Mouse (Mus musculus) frontal cortex, postnatal 36 days (tissue): ENCODE results near the gene Acvr1b.

Experiments used
- DNase-seq, 2 experiments: peaks; one replicate each; pipeline ENCODE4 v3.0.0; 2022; ENCODE audit warnings: low spot score in 2 of 2

Acvr1b gene

DNA sequence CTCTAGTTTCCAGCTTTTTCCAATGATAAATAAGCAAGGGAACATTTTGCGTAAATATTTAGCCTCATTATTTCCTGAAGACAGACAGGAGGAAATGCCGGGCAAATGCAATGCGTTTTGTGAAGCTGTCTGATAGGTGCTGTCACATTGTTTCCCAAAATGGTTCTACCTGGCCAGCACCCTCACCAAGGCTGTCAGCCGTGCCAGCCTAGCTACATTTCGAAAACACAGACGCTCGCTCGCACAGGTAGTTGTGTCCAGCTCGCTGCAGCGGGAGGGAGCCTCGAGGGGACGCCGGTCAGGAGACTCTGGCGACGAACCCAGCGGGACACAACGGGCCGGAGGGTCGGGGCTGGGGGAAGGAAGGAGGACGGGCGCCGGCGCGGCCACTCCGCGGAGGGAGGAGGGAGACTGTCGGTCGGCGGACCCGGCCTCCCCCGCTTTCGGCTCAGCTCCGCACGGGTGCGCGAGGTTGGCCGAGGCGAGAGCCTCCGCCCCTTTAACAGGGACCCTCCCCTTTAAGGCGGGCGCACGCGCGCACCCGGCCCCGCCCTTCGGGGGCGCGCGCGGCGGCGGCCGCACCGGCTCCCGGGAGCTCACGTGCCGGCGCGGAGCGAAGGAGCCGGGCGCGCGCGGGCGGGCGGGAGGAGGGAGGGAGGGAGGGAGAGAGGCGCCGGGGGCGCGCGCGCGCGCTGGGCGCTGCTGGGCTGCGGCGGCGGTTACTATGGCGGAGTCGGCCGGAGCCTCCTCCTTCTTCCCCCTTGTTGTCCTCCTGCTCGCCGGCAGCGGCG lies at the start of gene Acvr1b:
Acvr1b (plus strand) TSS at position 647 of the 791 bp plus-strand sequence.
- DNase-seq = peak; percentile 83 to 84

DNA sequence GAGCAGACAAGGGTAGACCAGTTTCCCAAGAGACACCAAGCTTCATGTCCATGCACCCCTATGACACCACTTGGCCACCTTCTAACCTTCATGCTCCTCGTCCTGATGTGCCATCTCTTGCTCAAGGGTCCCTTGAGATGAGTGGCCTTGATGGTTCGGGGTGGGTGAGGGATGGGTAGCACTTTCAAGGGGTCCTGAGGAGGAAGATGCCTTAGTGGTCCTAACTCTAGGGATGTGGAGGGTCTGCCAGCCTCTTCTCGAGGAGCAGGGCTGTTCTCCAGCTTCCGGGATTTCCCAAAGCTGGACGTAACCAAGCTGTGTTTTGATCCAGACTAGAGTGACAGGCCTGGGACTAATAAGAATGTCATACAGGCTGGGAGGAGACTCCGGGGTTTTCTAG lies 48.3 kb upstream of the Acvr1b start:
- no peak for DNase-seq

DNA sequence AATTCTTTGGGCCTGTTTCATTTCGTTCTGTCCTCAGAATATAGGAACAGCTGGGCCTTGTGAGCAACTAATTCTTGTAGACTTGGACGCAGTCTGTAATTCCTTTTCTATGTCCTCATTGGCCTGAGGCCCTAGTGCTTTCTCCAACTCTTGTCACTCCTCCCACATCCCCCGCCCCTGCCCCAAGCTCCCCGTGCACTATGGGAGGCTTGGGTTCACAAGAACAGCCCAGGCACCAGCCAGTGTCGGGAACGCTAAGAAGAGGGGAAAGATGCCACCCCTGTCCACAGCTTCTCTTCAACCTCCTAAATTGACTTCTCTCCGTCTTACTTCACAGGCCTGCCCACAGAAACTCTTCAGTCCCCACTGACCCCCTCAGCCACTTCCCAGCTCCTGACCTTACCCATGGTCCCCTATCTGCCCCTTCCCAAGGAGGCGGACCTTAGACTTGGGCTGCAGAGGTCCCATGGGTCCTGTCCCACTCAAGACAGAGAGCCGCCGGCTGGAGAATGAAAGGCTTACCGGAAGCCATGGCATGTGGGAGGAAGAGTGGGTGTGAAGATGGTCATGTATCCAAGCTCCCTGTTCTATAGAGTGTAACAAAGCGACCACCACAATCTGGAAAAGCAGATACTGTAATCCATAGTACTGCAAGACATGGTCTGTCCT lies 46.9 kb upstream of the Acvr1b start:
- DNase-seq = no peak

DNA sequence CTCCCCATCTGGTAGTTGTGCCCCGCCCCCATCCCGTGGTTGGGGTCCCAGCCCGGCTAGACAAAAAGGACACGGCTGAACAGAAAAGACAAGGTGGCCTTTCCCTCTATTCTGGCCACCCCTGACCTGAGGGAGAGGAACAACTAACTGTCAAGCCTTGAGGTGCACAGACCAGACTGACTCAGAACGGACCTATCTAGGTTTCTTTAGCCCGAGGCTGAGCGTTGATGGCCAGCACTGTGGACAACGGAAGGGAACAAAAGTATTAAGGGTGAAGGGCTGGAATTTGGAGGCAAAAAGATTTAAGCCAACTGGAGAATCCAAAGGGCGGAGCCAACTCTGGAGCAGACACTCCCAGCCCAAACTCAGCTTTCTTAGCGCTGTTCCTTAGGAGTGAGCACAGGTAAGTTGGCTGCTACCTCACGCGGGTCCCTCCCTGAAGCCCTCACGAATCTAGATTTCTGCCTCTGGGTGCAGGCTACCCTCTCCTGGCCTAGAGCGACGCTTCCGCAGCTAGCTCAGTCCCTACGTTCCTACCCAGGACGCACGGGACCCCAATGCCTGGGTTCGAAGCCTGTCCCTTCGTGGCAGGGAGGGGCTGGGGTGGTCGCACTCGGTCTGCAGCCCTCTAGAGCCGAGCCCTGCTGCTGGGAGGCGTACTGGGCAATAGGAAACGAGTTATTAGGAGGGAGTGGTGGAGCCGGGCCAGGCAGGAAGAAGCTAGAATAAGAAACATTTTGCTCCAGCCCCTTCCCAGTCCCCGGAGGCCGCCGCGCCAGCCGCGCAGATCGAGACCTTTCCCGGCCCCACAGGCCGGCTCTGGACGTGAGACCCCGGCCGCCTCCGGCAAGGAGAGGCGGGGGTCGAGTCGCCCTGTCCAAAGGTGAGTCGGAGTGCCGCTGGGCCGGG lies 45.4 kb upstream of the Acvr1b start, which contains the start of gene Acvrl1:
Acvrl1 (plus strand) TSS at position 342 of the 909 bp plus-strand sequence.
- no peak for DNase-seq

DNA sequence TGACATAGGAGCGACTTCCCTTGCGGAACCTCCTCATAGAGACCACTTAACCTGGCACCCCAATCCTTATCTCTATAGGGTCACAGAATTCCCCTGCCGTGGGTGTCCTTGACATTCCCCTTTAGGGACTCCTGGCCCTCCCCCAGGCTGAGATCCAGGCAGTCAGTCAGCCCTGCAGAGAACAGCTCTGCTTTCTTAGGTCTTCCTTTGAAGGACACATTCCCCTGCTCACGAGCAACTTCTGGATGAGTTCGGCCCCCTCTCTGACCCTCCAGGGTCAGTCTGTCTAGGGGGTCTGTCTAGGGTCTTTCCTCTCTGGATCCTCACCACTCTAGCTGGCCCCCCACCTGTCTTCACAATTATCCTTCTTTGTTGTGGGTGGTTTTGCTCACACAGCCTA lies 44.5 kb upstream of the Acvr1b start:
- no peak for DNase-seq

DNA sequence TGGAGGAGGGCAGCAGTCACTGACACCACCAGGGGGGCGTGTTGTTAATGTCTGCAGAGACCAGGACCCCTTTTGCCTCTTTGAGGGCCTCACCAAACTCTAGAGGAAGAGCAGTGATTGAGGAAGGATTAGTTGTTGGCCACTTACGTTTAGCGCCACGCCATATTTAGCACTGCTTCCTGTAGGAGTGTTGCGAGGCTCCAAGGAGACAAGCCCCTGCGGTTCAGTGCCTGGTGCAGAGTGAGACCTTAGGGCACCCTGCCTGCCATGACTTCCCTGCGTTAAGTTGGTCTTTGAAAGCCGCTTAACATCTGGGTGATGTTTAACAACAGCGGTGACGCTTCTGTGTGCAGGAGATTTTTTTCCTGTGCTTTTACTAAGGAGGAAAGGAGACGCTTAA lies 42.4 kb upstream of the Acvr1b start:
- no peak for DNase-seq

DNA sequence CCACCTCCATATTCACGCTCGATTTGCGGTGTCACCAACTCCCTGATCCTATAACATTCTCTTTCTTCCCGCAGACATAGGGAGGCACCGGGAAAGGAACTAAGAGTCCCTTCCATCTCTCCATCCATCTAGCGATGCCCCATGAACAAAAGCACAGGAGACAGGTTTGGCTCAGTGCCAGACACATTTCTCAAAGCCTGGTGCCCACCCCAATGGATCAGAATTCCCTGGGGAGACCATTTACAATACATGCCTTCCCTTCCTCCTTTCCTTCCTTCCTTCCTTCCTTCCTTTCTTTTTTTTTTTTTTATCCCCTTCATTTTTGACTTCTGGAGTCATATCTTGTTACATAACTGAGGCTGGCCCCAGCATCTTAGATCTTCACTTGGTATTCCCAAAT lies 41.8 kb upstream of the Acvr1b start:
- DNase-seq = no peak

DNA sequence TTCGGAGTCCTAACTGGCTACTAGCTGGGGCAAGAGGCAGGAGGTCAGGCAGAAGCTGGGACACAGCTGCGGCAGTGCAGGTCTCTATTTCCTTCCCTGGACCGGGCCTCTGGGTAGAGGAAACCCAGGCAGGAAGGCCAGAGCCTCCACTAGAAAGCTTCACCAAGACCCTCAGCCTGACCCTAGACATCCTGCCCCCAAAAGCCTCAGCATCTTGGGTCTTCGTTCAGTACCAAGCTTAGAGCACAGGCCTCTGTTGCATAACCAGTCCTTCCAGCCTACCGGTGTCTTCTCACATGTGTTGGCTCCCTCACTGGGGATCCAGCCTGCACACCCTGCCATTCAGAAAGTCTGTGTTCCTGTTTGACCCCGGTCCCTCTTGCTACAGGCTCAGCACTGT lies 41.1 kb upstream of the Acvr1b start:
- DNase-seq = no peak

DNA sequence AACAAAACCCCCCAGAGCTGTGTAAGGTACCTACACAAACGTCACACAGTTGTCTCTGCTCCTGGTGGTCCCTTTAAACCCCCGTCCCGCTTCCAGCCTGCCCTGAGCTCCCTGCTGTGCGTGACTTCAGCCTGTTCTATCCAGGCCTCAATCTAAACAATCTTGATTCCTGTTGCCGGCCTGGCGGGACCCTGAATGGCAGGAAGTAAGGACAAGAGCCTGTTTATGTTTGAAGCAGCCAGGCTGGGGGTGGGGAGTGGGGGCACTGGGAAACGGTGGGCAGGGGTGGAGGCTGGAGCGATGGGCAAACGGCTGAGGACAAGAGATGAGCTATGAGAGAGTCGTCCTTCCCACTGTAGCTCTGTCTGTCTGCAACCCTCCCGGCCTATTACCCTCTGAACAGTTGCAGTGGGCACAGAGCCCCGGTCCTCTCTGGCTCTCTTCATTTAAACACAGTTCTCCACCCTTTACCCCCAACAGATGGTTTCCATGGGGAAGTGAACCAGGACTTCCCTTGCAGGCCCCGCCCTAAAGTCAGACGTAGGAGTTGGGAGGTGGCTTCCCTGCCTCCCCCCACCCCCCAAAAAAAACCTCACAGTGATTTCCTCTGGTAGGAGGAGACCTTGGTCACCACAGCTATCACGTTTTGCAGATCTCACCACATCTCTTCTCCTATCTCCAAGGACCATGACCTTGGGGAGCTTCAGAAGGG lies 39.7 kb upstream of the Acvr1b start:
- no peak for DNase-seq

DNA sequence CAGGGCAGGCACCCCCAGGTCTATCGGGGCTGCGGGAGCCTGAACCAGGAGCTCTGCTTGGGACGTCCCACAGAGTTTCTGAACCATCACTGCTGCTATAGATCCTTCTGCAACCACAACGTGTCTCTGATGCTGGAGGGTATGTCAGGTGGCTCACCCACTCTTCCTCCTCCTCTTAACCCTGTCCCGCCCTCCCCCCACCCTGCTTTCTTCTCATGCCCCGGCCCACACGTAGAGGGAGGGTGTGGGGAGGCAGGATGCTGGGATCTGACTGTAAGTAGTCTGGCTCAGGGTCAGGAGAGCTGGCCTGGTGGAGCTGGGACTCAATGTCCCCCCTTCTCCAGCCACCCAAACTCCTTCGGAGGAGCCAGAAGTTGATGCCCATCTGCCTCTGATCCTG lies 38.5 kb upstream of the Acvr1b start:
- no peak for DNase-seq

DNA sequence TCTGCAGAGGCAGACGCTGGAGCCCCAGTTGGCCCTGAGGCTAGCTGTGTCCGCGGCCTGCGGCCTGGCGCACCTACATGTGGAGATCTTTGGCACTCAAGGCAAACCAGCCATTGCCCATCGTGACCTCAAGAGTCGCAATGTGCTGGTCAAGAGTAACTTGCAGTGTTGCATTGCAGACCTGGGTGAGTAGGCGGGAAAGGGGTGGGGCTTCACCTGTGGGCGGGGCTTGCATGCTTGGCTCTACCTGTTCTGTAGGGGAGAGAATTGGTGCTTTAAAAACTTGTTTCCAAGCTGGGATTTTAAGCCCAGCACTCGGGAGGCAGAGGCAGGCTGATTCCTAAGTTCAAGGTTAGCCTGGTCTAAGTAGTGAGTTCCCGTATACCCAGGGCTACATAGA lies 36.4 kb upstream of the Acvr1b start:
- DNase-seq = no peak

DNA sequence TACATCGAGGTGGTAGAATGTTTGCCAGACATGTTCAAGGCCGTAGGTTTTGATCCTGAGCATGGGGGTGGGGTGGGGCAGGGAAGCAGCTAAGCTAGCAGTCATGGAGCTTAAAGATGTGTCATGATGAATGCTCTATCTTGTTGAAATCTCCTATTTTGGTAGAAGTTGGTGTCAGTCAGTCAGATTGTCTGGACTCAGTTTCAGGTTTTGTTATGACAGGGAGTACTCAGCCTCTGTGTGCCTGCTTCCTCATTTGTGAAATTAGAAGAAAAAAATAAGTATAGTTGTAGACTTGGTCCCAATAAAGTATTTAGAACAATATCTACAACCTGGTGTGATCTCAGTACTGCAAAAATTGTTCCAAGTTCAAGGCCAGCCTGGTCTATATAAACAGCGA lies 35.2 kb upstream of the Acvr1b start:
- DNase-seq = no peak

DNA sequence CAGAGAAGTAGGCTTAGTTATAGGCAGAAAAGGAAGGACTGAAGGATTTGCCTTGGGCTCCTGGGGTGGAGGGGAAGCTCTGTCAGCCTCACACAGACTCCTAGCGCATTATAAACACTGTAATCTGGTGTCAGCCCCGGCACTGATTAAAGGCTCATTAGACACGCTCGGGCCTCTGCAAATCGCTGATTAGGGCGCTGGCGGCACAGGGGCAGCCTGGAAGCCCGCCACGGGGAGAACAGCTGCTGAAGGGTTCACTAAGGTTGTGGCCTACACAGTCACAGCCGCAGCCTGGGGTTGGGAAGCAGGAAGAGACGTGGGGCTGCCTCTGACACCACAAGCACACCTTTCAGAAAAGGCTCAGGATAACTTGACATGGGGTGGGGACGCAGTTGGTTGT lies 34.0 kb upstream of the Acvr1b start:
- no peak for DNase-seq

DNA sequence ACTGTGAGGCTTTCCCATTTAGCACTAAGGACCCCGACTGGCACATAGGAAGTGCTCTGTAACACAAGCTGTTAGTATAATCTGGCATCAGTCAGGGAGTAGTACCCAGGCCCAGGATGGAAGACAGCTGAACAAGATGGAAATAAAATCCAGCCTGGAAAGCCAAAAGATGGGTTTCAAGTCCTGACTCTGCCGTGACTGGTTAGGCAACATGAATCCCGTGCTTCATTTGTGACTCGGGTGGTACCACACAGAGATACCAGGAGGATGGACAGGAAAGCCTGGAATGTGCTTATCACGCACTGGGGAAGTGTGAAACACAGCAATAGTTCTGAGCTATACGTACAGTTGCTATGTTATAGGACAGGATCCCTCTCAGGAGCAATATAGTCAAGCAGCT lies 33.3 kb upstream of the Acvr1b start:
- DNase-seq = no peak

DNA sequence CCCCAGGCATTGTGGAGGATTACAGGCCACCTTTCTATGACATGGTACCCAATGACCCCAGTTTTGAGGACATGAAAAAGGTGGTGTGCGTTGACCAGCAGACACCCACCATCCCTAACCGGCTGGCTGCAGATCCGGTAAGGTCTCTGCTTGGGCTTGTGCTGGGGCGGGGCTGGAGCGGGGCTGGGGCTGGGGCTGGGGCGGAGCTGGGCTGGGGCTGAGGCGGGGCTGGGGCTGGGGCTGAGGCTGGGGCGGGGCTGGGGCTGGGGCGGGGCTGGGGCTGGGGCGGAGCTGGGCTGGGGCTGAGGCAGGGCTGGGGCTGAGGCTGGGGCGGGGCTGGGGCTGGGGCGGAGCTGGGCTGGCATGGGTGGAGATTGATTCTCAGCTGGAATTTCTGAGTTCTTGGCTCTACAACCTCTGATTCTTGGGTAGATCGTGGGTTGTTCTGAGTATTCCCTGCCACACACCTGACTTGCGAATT lies 32.8 kb upstream of the Acvr1b start:
- no peak for DNase-seq

DNA sequence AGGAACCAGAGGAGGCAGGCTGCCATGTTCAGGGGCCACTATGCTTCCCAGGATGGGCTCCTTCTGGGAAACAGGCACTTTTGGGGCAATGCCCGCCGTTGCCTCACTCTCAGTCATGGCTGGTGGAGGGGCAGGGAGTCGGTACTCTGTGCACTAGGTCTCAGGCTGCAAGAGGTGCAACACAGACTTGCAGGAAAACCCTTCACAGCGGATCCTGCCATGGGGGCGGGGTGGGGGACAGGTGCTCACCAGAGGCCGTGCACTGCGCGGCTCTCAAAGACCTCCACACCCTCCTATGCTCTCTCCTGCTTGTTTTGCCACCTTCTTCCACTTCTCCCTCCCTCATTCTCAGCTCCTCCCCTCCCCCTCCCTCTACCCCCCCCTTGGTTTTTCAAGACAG lies 31.2 kb upstream of the Acvr1b start:
- DNase-seq = no peak

DNA sequence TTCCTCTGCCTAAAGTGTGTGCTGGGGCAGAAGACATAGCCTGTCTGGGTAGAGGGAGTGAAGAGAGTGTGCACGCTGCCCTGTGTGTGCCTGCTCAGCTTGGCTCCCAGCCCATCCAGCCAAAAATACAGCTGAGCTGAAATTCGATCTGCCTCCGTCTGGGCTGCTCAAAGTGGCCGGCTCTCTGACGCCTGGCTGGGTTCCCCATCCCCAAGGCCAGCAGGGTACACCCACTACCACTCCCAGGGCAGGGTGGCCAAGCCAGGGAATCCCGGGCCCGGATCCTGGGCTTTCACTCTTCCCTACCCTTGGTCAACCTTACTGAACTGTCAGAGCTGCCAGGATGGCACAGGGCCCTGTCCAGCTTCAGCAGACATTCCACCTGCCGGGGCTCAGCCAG lies 30.4 kb upstream of the Acvr1b start:
- DNase-seq = peak in 1 of 2 experiments; percentile 56

DNA sequence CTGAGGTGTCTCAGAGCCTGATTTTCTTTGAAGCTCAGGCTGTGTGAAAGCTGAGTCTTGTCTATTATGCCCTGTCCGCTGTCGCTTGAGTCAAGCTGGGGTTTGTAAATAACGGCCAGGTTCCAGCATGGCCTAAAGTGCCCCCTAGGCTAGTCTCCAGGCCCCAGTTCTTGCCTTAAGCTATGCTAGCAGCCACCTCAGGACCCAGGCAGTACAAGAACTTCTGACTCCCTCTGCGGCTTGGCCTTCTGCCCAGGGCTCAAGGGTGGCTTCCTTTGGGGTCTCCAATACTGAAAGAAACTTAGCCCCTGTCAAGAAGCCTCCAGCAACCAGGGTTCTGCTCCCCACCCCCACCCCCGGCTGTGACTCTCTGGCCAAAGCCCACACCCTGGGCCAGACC lies 29.7 kb upstream of the Acvr1b start:
- DNase-seq = no peak

DNA sequence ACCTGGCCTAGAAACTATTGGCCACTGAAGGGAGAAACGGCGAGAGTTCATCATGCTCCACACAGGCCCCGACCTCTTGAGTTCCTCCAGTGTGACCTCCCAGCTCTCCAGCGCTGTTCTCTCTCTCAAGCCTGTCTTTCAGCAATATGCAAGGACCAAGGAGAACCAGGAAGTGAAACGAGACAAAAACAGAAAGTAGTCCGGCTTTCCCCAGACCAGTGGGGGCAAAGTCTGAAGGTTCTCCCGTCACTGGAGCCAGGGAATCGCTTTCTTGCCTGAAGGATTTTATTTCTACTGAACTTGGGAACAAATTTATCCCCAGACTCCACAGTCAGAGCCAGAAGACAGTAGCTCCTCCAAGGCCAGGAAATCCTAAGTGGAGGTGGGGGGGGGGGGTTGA lies 29.1 kb upstream of the Acvr1b start:
- no peak for DNase-seq

DNA sequence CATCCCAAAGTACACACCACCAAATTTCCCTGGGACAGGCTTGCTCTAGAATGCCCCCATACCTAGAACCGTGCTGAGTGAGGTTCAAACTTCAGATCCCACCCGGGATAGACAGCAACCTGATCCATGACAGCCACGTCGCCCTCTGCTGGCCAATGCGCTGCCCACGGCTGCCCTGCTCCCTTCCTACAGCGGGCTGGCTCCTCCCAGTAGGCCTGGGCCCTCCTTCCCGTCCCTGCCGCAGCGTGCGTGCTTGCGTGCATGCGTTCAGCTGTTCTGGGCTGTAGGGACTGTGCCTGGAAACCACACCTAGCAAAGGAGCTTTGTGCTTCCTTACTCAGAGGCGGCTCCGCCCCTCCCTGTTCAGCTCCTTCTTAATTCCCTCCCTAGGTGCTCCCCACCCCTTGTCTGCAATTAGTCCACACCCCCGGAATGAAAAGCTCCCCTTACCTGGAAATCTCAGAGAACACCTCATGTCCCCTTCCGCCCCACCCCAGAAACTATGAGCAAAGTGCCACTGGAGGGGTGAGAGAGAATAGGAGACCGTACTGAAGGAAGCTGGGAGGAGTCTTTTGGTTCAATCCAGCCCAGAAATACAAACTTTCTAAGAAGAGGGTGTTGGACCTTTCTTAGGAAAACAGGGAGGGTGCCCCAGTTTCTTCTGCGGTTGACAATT lies 28.3 kb upstream of the Acvr1b start:
- peak; percentile 89 to 94 for DNase-seq
